Mouse (Mus musculus) ES-E14 (cell line): ENCODE measurements around the gene Map3k7. TPM values are rescaled to one million over a fixed set of nuclear protein-coding genes. Genes with fewer than 3 reads are reported as not detected.

Experiments used
- DNase-seq: peaks from one replicate; pipeline ENCODE4 v3.0.0-alpha.2; 2013; ENCODE audit warnings: low read depth, low spot score
- H3K27ac ChIP-seq: 2 replicates; pipeline ENCODE4 v1.5.1; 2012; ENCODE audit warnings: low read depth, mild to moderate bottlenecking, low read length, moderate library complexity, mixed read lengths; ENCODE audit not compliant: poor library complexity, insufficient read depth, severe bottlenecking
- H3K36me3 ChIP-seq: 2 replicates; pipeline ENCODE4 v1.6.1; 2012; ENCODE audit warnings: mild to moderate bottlenecking, low read length, moderate library complexity, mixed read lengths; ENCODE audit not compliant: control insufficient read depth, poor library complexity, insufficient read depth, severe bottlenecking
- H3K4me1 ChIP-seq, 2 experiments: fragments of 150-350 bp in 1 of 2; sonication (generic) in 1 of 2; 2 replicates each; pipeline ENCODE4 v1.6.1; 2012; ENCODE audit warnings: low read length in 2 of 2, mild to moderate bottlenecking in 1 of 2, mixed read lengths in 1 of 2; ENCODE audit not compliant: control insufficient read depth in 2 of 2, insufficient read depth in 2 of 2, poor library complexity in 1 of 2
- H3K4me3 ChIP-seq, 2 experiments: fragments of 150-350 bp in 1 of 2; sonication (generic) in 1 of 2; 2 replicates each; pipeline ENCODE4 v1.5.1; 2012; ENCODE audit warnings: low read length in 2 of 2, low read depth in 1 of 2, mild to moderate bottlenecking in 1 of 2, mixed read lengths in 1 of 2; ENCODE audit not compliant: insufficient read depth in 1 of 2, poor library complexity in 1 of 2, severe bottlenecking in 1 of 2
- H3K9ac ChIP-seq: 2 replicates; pipeline ENCODE4 v1.6.1; 2012; ENCODE audit warnings: low read depth, mild to moderate bottlenecking, low read length, mixed read lengths; ENCODE audit not compliant: poor library complexity, insufficient read depth, severe bottlenecking
- H3K9me3 ChIP-seq: fragments of 150-350 bp; sonication (generic); 2 replicates; pipeline ENCODE4 v1.6.1; 2012; ENCODE audit warnings: low read depth, mild to moderate bottlenecking, low read length; ENCODE audit not compliant: control insufficient read depth, insufficient read depth
- CHD2 ChIP-seq: IDR thresholded peaks from 2 replicates; pipeline ENCODE4 v1.6.1; 2014; ENCODE audit warnings: mild to moderate bottlenecking, low read depth, low read length, inconsistent platforms
- HCFC1 ChIP-seq: IDR thresholded peaks from 2 replicates; pipeline ENCODE4 v1.6.1; 2012; ENCODE audit warnings: low read length, inconsistent platforms, borderline replicate concordance; ENCODE audit not compliant: insufficient read depth
- MAFK ChIP-seq: IDR thresholded peaks from 2 replicates; pipeline ENCODE4 v1.6.1; 2014; ENCODE audit warnings: mild to moderate bottlenecking, low read depth, low read length, inconsistent platforms; ENCODE audit not compliant: insufficient read depth
- ZC3H11A ChIP-seq: IDR thresholded peaks from 2 replicates; pipeline ENCODE4 v1.6.1; 2012; ENCODE audit warnings: low read depth, mild to moderate bottlenecking, inconsistent platforms, low read length, borderline replicate concordance
- ZNF384 ChIP-seq: IDR thresholded peaks from 2 replicates; pipeline ENCODE4 v1.6.1; 2012; ENCODE audit warnings: low read depth, low read length, inconsistent platforms
- in situ Hi-C, 2 experiments: fragments of 600-800 bp; cut with MboI; formaldehyde crosslinking; loops; one replicate each; pipeline ENCODE4 v1.15.1; 2025; ENCODE audit warnings: low sequenced_read_pairs in 2 of 2, inconsistent platforms in 1 of 2; ENCODE audit not compliant: unreplicated experiment in 2 of 2
- total RNA-seq: library from RNA; depleted of rRNA; stranded (reverse); fragments of 300-350 nt; gene quantifications from 2 replicates; pipeline ENCODE4 v1.2.3, GENCODE M21; 2012

Gene Map3k7
- total RNA-seq, 1 experiment = 43.9 TPM

DNA sequence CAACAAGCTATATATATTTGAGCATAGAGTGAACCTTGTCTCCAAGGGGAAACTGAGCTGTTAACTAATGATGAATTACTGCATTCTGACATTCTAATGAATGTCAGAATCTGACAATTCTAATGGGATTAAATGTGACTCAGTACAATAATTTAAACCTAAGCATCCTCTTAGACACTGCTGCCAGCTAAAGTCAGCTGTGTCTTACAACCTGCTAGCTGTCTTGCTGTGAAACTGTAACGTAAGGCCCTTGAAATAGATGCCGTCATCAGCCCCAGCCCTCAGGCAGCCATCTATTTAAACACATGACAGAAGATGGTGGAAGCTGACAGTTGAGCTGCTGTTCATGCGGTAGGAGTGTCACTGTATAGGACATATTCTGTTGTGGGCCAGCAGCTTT, 37.6 kb downstream of the Map3k7 start:
- H3K36me3 ChIP-seq = no peaks in the 10 kb centered on the region

DNA sequence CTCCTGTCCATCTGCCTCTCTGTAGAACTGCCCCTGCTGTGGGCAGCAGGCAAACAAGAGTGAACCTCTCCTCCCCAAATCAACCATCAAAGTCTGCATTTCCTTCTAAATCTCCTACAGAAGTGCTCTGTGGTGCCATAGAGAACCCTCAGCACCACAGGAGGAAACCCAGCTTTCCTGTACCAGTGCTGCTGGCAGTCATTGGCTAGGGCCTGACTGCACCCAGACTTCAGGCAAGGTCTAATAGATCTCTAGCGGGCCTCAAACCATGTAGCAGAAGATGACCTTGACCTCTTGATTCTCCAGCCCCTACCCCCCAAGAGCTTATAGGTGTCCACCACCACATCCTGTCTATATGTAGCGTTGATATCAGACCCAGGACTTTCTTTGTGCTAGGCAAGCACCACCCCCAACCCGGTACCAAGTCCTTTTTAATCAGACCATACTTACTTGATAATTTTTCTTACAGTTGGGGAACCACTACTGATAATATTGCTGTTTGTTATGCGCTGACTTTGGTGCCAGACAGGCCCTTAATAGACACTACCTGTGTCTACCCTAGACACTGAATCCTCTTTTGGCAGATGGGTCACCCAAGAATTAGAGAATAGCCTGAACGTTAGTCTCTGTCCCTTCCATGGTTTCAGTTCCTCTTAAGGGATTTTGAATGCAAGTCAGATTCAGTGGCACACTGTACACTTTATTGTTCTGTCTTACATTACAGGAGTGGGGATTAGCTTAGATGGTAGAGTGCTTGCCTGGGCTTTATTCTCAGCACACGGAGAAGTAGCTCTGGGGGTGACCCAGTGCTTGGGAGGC, 41.1 kb downstream of the Map3k7 start:
- Histone ChIP-seq H3K9ac (no peak overlapping the region), H3K27ac (no peak overlapping the region), H3K36me3 (no peaks in the 10 kb centered on the region; the same call in 1 of the 2 replicates), H3K4me1 (no peaks in the 10 kb centered on the region), H3K9me3 (no peaks in the 10 kb centered on the region), H3K4me3 (no peak overlapping the region)
- DNase-seq = no peak
- in situ Hi-C loops = no loop called here
- TF ChIP-seq HCFC1 = no peak
- no peak for TF ChIP-seq CHD2
- no peak for TF ChIP-seq ZC3H11A
- no peak for TF ChIP-seq MAFK
- no peak for TF ChIP-seq ZNF384

More for the DNA sequence above, 37.6 kb downstream of the Map3k7 start:
- no peak for DNase-seq
- Histone ChIP-seq H3K4me3 (no peak overlapping the region), H3K27ac (no peak overlapping the region), H3K9me3 (no peaks in the 10 kb centered on the region), H3K9ac (no peak overlapping the region), H3K4me1 (no peaks in the 10 kb centered on the region)
- in situ Hi-C loops = no loop called here
- TF ChIP-seq HCFC1 (no peak), ZC3H11A (no peak), MAFK (no peak), CHD2 (no peak), ZNF384 (no peak)

DNA sequence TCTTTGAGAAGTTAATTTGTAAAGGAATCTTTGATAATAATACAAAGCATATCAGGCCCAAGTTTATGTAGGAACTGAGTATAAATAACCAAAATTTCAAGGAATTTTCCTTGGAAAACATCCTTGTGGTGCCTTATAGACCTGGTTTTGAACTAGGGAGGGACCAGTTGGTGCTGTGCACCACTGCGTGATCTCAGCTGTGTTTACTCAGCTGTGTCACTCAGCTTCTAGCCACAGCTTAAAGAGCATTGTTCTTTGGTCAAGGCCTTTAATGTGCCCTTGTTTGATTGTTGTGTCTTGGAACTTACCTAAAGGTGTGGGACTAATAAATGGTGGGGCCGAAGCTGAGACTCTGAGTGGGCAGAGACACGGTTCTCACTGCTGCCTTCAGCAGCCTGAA, 43.3 kb downstream of the Map3k7 start:
- no peaks in the 10 kb centered on the region for H3K4me1 ChIP-seq
- no peaks in the 10 kb centered on the region for H3K9me3 ChIP-seq
- no peak overlapping the region for H3K9ac ChIP-seq
- no peak for DNase-seq
- in situ Hi-C loops = no loop called here
- peaks cover 5% of the 10 kb centered on the region for H3K36me3 ChIP-seq
- H3K4me3 ChIP-seq = no peak overlapping the region
- no peak for TF ChIP-seq ZNF384
- TF ChIP-seq ZC3H11A = no peak
- no peak for TF ChIP-seq MAFK
- TF ChIP-seq CHD2 = no peak
- no peak for TF ChIP-seq HCFC1
- H3K27ac ChIP-seq = no peak overlapping the region

DNA sequence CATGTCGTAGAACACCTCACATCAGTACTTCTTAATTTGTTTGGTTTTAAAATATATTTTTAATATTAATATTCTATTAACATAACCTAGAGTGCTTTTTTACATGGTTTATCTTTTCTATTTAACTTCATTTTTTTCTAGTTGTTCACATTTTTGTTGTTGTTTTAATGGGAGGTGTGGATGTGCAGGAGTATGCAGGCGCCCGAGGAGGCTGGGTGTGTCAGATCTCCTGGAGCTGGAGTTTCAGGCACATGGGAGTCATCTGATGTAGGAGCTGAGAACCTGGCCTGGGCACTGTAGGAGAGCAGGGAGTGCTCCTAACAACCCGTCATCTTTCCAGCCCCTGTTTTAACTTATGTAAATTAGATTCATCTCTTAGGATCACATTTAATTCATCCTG, 44.2 kb downstream of the Map3k7 start:
- no peak overlapping the region for H3K4me3 ChIP-seq
- no peak overlapping the region for H3K27ac ChIP-seq
- H3K36me3 ChIP-seq = peaks cover 5% of the 10 kb centered on the region
- in situ Hi-C loops = no loop called here
- no peaks in the 10 kb centered on the region for H3K4me1 ChIP-seq
- H3K9me3 ChIP-seq = no peaks in the 10 kb centered on the region
- no peak overlapping the region for H3K9ac ChIP-seq
- no peak for TF ChIP-seq HCFC1
- TF ChIP-seq CHD2 = no peak
- TF ChIP-seq ZNF384 = no peak
- TF ChIP-seq MAFK = no peak
- TF ChIP-seq ZC3H11A = no peak
- no peak for DNase-seq

DNA sequence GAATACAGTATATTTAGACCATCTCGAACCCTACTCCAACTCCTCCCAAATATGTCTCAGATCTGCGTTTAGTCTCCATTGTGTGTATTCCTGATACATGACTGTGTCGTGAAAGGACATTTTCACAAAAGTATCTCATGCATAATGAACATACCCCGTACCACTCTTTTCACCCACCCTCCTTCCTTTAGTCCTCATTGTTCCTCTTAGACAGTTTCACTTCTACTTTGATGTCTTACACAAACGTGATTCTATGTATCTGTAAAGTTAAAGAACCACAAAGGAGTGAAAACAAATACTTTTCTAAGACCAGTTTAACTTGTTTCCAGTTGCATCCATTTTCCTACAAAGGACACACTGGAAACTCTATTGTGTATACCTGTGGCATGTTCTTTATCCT, 46.9 kb downstream of the Map3k7 start:
- Histone ChIP-seq H3K27ac (no peak overlapping the region), H3K36me3 (peaks cover 13% of the 10 kb centered on the region), H3K4me1 (no peaks in the 10 kb centered on the region), H3K4me3 (no peak overlapping the region), H3K9ac (no peak overlapping the region), H3K9me3 (no peaks in the 10 kb centered on the region)
- TF ChIP-seq HCFC1 (no peak), ZNF384 (no peak), MAFK (no peak), CHD2 (no peak), ZC3H11A (no peak)
- in situ Hi-C loops = no loop called here
- no peak for DNase-seq
